Mouse (Mus musculus): ENCODE results near the gene Atp8b3. TPM values are rescaled to one million over a fixed set of nuclear protein-coding genes. Genes with fewer than 3 reads are reported as not detected.
A peak's percentile ranks its signal among the peaks of the same experiment; 100 is the strongest.

The Atp8b3 gene
- total and polyA plus RNA-seq, 3 experiments: 0.02 to 0.05 TPM; not detected in 1

DNA sequence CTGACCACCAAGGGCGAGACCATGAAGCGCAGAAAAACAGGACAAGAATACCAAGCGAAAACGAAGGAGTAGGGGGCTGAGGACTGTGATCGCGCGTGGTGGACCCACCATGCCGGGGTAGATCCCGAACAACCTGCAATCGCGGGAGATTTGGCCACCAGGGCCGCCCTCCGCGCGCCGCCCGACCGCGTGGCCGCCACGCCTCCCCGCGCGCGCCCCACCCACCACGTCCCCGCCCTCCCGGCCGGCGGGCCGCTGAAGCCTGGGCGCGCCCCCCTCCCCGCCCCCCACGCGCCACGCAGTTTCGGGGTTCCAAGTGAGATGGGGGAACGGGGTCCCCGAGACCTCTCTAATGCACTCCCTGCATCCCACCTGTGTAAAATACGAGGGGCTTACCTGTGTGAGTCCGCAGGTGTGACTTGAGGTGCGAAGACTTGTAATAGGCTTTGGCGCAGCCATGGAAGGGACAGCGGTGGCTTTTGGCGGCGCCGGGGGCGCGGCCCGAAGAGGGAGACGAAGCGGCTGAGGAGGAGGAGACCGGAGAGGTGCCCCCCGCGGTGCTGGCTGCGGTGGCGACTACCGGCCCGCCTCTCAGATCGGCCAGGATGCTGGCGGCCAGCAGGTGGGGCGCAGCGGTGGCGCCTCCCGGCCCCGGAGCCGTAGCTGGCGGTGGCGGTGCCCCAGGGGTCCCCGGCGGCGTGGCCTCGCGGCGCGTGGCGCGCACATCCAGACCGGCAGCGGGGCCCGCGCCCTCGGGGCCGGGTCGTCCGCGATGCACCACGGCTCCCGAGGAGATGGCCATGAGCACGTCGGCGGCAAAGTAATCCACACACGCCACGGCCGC, 37.6 kb upstream of the Atp8b3 start:
- no peak for ATAC-seq (ENCODE audit: extremely low read depth, insufficient number of reproducible peaks, low FRiP score, poor library complexity, severe bottlenecking)
- Histone ChIP-seq H3K4me3 (ENCODE audit: low read depth, low read length) (peak overlapping the region; percentile 96), H3K36me3 (replicated peaks) (peaks cover 50% of the 10 kb centered on the region), H3K9me3 (replicated peaks) (no peaks in the 10 kb centered on the region), H3K4me1 (ENCODE audit: insufficient read depth, low read depth, low read length) (peaks cover 86% of the 10 kb centered on the region), H3K27me3 (ENCODE audit: insufficient read depth, low read length) (no peaks in the 10 kb centered on the region)
- no peak for TF ChIP-seq GATA1 (IDR thresholded peaks at IDR 0.05; ENCODE audit: borderline replicate concordance, low read length)
- TF ChIP-seq TAL1 (conservative IDR thresholded peaks at IDR 0.05; ENCODE audit: low read depth, low read length): no peak
- peak; percentile 75 for DNase-seq (ENCODE audit: low spot score)

DNA sequence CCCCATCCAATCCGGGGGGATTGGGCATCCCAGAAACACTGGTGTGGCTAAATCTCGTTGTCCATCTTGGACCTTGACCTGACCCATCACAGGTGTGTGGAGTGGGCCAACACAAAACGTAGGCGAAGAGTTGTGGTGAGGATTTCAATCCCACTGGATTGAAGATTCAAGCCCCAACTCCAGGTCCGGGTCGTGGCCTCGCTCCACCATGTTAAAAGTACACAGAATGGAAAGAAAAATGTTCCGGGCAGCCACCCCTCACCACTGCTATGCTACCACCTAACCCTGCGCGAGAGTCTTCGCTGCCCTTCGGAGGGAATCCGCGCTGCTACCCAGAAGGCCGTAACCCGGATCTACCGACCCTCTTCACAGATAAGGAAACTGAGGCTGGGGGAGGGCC, 37.0 kb upstream of the Atp8b3 start:
- no peaks in the 10 kb centered on the region for H3K27me3 ChIP-seq (ENCODE audit: insufficient read depth, low read length)
- ATAC-seq (ENCODE audit: extremely low read depth, insufficient number of reproducible peaks, low FRiP score, poor library complexity, severe bottlenecking) (no peak), DNase-seq (ENCODE audit: low spot score) (no peak)
- H3K4me1 ChIP-seq (ENCODE audit: insufficient read depth, low read depth, low read length): peaks cover 88% of the 10 kb centered on the region
- no peaks in the 10 kb centered on the region for H3K9me3 ChIP-seq (replicated peaks)
- TF ChIP-seq GATA2 (IDR thresholded peaks at IDR 0.05; ENCODE audit: borderline replicate concordance, low read depth, low read length): no peak
- TF ChIP-seq TAL1 (conservative IDR thresholded peaks at IDR 0.05; ENCODE audit: low read depth, low read length): no peak
- no peak for TF ChIP-seq CTCF (IDR thresholded peaks at IDR 0.05; ENCODE audit: low read depth, low read length)
- no peak for TF ChIP-seq POLR2AphosphoS5 (IDR thresholded peaks at IDR 0.05; ENCODE audit: insufficient replicate concordance, low read depth, low read length)
- TF ChIP-seq GATA1 (IDR thresholded peaks at IDR 0.05; ENCODE audit: borderline replicate concordance, low read length): no peak
- peaks cover 50% of the 10 kb centered on the region for H3K36me3 ChIP-seq (replicated peaks)
- peak overlapping the region; percentile 96 for H3K4me3 ChIP-seq (ENCODE audit: low read depth, low read length)

DNA sequence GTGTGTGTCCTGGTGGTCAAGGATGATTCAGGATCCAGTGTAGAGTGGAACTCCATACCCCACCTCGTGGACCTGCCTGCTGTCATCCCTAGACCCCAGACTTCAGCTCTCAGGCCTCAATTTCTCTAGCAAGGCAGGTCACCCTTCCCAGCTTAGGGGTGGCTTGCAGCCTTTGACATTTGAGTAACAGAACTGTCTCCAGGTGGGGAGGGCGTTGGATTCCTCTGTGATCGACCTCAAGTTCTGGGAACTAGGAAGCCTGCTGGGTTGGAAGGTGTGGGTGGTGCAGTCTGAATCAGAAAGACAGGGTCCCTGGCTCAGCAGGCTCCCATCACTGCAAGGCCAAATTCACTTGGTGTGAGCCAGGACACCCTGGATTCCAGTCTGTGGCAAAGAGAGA, 36.0 kb upstream of the Atp8b3 start:
- DNase-seq (ENCODE audit: low spot score): no peak
- TF ChIP-seq POLR2AphosphoS5 (IDR thresholded peaks at IDR 0.05; ENCODE audit: insufficient replicate concordance, low read depth, low read length) (no peak), CTCF (IDR thresholded peaks at IDR 0.05; ENCODE audit: low read depth, low read length) (no peak), GATA1 (IDR thresholded peaks at IDR 0.05; ENCODE audit: borderline replicate concordance, low read length) (no peak)
- H3K27me3 ChIP-seq (ENCODE audit: insufficient read depth, low read length): no peaks in the 10 kb centered on the region
- no peak for ATAC-seq (ENCODE audit: extremely low read depth, insufficient number of reproducible peaks, low FRiP score, poor library complexity, severe bottlenecking)
- peak overlapping the region; percentile 96; the same call in 1 of the 2 replicates for H3K4me3 ChIP-seq (ENCODE audit: low read depth, low read length)
- no peaks in the 10 kb centered on the region for H3K9me3 ChIP-seq (replicated peaks)
- H3K36me3 ChIP-seq (replicated peaks): peaks cover 44% of the 10 kb centered on the region
- peaks cover 92% of the 10 kb centered on the region for H3K4me1 ChIP-seq (ENCODE audit: insufficient read depth, low read depth, low read length)

DNA sequence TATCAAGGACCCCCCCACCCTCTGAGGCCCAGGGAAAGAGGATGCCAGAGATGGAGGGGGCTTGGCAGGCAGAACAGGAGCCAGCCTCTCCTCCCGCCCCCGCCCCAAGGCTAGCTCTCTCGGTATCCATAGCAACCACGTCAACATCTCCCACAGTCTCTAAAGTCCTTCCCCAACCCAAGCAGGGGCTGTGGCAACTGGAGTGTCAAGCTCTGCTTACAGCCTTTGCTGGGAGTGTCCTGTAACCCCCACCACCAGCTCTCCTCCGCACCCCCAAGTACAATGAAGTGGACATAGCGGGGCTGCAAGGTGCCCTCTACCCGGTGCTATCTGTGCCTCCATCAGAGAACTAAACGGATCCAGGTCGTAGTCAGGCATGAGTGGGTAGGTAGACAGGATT, 35.0 kb upstream of the Atp8b3 start:
- no peak for TF ChIP-seq TAL1 (conservative IDR thresholded peaks at IDR 0.05; ENCODE audit: low read depth, low read length)
- TF ChIP-seq CTCF (IDR thresholded peaks at IDR 0.05; ENCODE audit: low read depth, low read length): no peak
- TF ChIP-seq GATA1 (IDR thresholded peaks at IDR 0.05; ENCODE audit: borderline replicate concordance, low read length): no peak
- no peak for TF ChIP-seq POLR2AphosphoS5 (IDR thresholded peaks at IDR 0.05; ENCODE audit: insufficient replicate concordance, low read depth, low read length)
- Histone ChIP-seq H3K4me1 (ENCODE audit: insufficient read depth, low read depth, low read length) (peaks cover 92% of the 10 kb centered on the region), H3K9me3 (replicated peaks) (no peaks in the 10 kb centered on the region), H3K4me3 (ENCODE audit: low read depth, low read length) (peak overlapping the region; percentile 43; the same call in 1 of the 2 replicates), H3K27me3 (ENCODE audit: insufficient read depth, low read length) (no peaks in the 10 kb centered on the region), H3K36me3 (replicated peaks) (peaks cover 50% of the 10 kb centered on the region)
- DNase-seq (ENCODE audit: low spot score) (no peak), ATAC-seq (ENCODE audit: extremely low read depth, insufficient number of reproducible peaks, low FRiP score, poor library complexity, severe bottlenecking) (no peak)

DNA sequence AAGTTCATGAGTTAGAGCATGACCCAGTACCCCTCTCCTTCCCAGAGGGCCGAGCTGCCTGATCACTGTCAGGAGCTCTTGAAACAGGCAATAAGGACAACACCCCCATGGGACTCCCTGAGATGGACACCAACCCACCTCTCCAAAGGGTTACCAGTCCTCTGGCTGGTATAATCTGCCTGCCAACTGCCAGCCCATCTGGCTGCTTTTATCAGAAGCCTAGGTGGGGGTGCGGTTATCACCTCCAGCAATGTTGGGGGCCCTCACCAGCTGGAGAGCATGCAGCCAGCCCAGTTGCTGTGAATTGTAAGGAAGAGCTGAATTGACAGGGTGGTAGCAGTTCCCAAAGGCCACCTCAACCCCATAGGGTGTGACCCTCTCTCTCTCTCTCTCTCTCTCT, 33.6 kb upstream of the Atp8b3 start:
- DNase-seq (ENCODE audit: low spot score) (no peak), ATAC-seq (ENCODE audit: extremely low read depth, insufficient number of reproducible peaks, low FRiP score, poor library complexity, severe bottlenecking) (no peak)
- Histone ChIP-seq H3K9me3 (replicated peaks) (no peaks in the 10 kb centered on the region), H3K4me1 (ENCODE audit: insufficient read depth, low read depth, low read length) (peaks cover 92% of the 10 kb centered on the region), H3K36me3 (replicated peaks) (peaks cover 65% of the 10 kb centered on the region), H3K27me3 (ENCODE audit: insufficient read depth, low read length) (no peaks in the 10 kb centered on the region), H3K4me3 (ENCODE audit: low read depth, low read length) (peak overlapping the region; percentile 51; the same call in 1 of the 2 replicates)
- peak; percentile 29; the same call in 1 of the 2 replicates for TF ChIP-seq TAL1 (conservative IDR thresholded peaks at IDR 0.05; ENCODE audit: low read depth, low read length)
- TF ChIP-seq GATA2 (IDR thresholded peaks at IDR 0.05; ENCODE audit: borderline replicate concordance, low read depth, low read length): no peak

DNA sequence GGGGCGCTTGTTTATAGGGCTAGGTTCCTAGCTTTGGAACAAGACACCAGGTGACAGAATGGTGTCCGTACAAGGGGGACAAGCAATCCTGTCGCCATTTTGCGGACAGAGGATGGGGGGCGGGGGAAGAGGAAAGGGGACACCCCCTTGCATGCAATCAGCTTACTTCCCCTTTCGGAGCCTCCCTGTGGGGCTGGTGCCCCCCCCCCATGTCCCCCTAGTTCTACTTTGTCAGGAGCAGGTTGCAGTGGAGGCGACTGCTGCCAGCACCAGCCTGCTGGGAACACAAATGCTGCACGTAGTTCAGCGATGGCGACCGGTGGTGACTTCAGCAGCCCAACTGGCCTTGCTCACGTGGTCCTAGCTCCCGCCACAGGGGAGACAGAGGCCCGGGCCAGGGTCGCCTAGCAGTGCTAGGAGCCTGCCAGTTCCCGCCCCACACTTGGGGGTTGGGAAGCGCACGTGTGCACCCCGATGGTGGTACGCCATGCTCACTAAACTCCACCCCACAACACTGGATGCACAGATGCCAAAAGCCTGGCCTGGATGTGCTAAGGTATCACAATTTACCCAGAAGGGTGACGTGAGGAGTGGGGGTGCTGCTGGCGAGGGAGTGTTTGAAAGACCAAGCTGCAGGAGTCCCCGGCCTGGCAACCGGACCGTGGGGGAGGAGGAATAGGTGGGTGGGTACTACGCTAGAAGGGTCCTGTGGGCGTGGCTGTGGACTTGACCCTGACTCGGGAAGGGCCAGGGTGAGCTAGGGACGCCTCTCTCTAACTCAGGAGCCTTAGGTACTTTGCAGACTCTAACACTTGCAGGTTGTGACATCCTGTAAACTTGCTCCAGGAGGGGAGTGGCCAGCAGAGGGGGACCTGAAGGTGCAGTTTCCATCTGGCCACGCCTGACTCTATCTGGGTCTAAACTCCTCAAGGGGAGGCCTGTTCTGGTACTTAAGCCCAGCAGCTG, 32.2 kb upstream of the Atp8b3 start:
- peaks cover 97% of the 10 kb centered on the region for H3K4me1 ChIP-seq (ENCODE audit: insufficient read depth, low read depth, low read length)
- H3K27me3 ChIP-seq (ENCODE audit: insufficient read depth, low read length): no peaks in the 10 kb centered on the region
- TF ChIP-seq POLR2AphosphoS5 (IDR thresholded peaks at IDR 0.05; ENCODE audit: insufficient replicate concordance, low read depth, low read length): no peak
- TF ChIP-seq GATA2 (IDR thresholded peaks at IDR 0.05; ENCODE audit: borderline replicate concordance, low read depth, low read length): no peak
- no peak for TF ChIP-seq CTCF (IDR thresholded peaks at IDR 0.05; ENCODE audit: low read depth, low read length)
- no peak for TF ChIP-seq TAL1 (conservative IDR thresholded peaks at IDR 0.05; ENCODE audit: low read depth, low read length)
- no peak for TF ChIP-seq GATA1 (IDR thresholded peaks at IDR 0.05; ENCODE audit: borderline replicate concordance, low read length)

More for the DNA sequence above, 32.2 kb upstream of the Atp8b3 start:
- DNase-seq (ENCODE audit: low spot score): peak; percentile 75
- peaks cover 78% of the 10 kb centered on the region for H3K36me3 ChIP-seq (replicated peaks)
- H3K4me3 ChIP-seq (ENCODE audit: low read depth, low read length): peak overlapping the region; percentile 70
- no peaks in the 10 kb centered on the region for H3K9me3 ChIP-seq (replicated peaks)
- peak; percentile 9 for ATAC-seq (ENCODE audit: extremely low read depth, insufficient number of reproducible peaks, low FRiP score, poor library complexity, severe bottlenecking)
